Comparison of ENCODE assay signal across 25 mouse cellular contexts in genomic region chr19:51533221-51533620, GRCm38 (mm10).
"Had no signal": no experiment of that assay in that cellular context is flagged by ENCODE, and none has a peak within 500 bp of the region (broad histone marks: within the 10 kb centered on the region; RNA-seq: fewer than 3 reads in every experiment).

No protein-coding gene starts in this region.

- H3K4me2 ChIP-seq: heart, embryonic 12.5 days; hindbrain, embryonic 12.5 days; hindbrain, embryonic 14.5 days; limb, embryonic 13.5 days; limb, embryonic 15.5 days; liver, embryonic 12.5 days had no signal

- H3K4me3 ChIP-seq: gastrocnemius, adult 2 months; heart, embryonic 10.5 days; heart, embryonic 12.5 days; hindbrain, embryonic 10.5 days; hindbrain, embryonic 12.5 days; layer of hippocampus, adult 2 months; limb, embryonic 13.5 days; limb, embryonic 15.5 days; liver, embryonic 12.5 days had no signal

- H3K4me1 ChIP-seq: heart, embryonic 10.5 days; heart, embryonic 12.5 days; hindbrain, embryonic 10.5 days; hindbrain, embryonic 12.5 days; limb, embryonic 15.5 days; liver, embryonic 12.5 days had no signal

- DNase-seq: gastrocnemius, adult 2 months; gastrocnemius, postnatal 10 days; gastrocnemius, postnatal 25 days; heart, adult 18-20 months; heart, postnatal 10 days; heart, postnatal 4 days; kidney, adult 18-20 months; kidney, adult 8-10 months; kidney, postnatal 10 days; kidney, postnatal 25 days; kidney, postnatal 4 days; layer of hippocampus, postnatal 36 days; left cerebral cortex, postnatal 4 days had no signal

- H3K27me3 ChIP-seq: heart, embryonic 12.5 days; hindbrain, embryonic 12.5 days; limb, embryonic 13.5 days; limb, embryonic 15.5 days; liver, embryonic 12.5 days had no signal

- H3K36me3 ChIP-seq: heart, embryonic 10.5 days; heart, embryonic 12.5 days; hindbrain, embryonic 10.5 days; hindbrain, embryonic 12.5 days; limb, embryonic 13.5 days; limb, embryonic 15.5 days; liver, embryonic 12.5 days had no signal

- H3K9ac ChIP-seq: heart, embryonic 12.5 days; hindbrain, embryonic 12.5 days; hindbrain, embryonic 14.5 days; limb, embryonic 13.5 days; limb, embryonic 15.5 days; liver, embryonic 12.5 days; liver, embryonic 14.5 days had no signal

- H3K9me3 ChIP-seq: heart, embryonic 10.5 days; heart, embryonic 12.5 days; hindbrain, embryonic 10.5 days; hindbrain, embryonic 12.5 days; limb, embryonic 13.5 days; limb, embryonic 15.5 days; liver, embryonic 12.5 days had no signal

- ATAC-seq: hindbrain, embryonic 16.5 days; inflammation-experienced regulatory T-cells, adult 6 months; liver, embryonic 12.5 days had no signal

- H3K27ac ChIP-seq: gastrocnemius, adult 2 months; heart, embryonic 10.5 days; hindbrain, embryonic 10.5 days; hindbrain, embryonic 12.5 days; hindbrain, embryonic 14.5 days; layer of hippocampus, adult 2 months; limb, embryonic 13.5 days; limb, embryonic 15.5 days; liver, embryonic 12.5 days; liver, embryonic 14.5 days had no signal
